Mouse (Mus musculus): ENCODE data around the gene Rufy1.

Gene Rufy1

DNA sequence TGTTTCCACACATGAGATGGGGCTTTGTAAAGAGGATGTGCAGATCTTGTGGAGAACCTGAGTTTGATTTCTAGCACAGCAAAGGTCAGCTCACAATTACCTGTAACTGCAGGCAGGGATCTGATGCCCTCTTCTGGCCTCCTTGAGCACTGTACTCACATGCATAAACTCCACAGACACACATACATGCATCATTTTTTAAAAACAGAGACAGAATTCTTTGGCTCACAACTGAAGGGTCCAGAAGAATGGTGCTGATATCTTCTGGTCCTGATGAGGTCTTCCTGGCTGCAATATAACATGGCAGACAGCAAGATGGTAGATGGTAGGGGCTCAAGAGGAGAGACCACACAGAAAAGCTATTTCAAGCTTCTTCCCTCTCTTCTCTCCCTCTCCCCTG, 76.8 kb downstream of the Rufy1 start, which contains the start of gene Cby3:
Gene Cby3, plus strand, starts transcription at position 301 of the 400 bp plus-strand sequence.
- DNase-seq (ENCODE audit: extremely low spot score): no peak

- DNase-seq (ENCODE audit: extremely low spot score): no peak
These were observed 78.7 kb downstream of the Rufy1 start for GRCm38 (mm10) chr11:50352177-50352576.

DNA sequence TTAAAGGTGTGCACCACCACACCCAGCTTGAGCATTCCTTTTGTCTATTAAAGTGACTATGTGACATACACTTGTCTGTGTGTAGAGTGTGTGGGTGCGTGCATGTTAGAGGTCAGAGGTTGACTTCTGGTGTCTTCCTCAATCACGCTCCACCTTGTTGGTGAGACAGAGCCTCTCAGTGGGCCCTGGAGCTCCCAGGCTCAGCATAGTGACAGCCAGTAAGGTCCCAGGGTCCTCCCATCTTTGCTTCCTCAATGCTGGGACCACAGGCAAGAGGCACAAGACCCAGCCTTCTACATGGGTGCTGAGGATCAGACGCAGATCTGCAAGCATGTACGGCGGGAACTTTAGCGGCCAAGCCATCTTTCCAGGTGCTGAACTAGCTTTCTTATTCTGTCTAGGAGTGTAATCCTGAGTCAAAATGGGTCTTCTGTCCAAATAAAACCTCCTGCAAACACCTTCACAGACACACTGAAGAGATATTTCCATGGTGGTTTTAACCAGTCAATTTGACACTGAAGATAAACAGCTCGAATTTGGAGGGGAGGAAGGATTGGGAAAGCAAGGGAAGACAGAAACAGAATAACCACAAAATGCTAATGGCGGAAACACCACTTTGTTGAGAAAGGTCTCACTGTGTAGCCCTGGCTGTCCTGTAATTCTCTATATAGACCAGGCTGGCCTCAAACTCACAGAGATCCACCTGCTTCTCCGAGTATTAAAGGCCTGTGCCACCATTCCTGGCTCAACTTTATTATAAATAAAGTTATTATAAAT, 84.5 kb downstream of the Rufy1 start:
- no peak for DNase-seq (ENCODE audit: extremely low spot score)

- DNase-seq (ENCODE audit: extremely low spot score): no peak
These were observed 85.4 kb downstream of the Rufy1 start for GRCm38 (mm10) chr11:50345486-50345885.
